Mouse (Mus musculus): ENCODE measurements around the gene Srp54c.

The Srp54c gene

DNA sequence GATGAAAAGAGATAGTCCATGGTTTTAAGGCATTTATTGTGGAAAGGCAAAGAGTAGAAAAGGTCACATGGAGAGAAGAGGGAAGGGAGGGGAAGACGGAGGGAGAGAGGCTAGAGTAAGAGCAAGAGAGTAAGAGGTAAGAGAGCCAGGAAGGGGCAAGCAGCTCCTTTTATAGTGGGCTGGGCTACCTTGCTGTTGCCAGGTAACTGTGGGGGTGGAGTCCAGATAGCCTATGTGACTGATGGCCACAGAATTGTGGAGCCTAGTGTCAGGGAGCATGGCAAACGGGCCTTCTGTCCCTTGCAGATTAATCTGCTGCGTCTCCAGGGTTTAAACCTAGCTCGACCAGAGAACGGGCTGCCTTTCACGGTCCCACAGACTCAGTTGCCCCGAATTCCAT is 81.9 kb downstream of the Srp54c start:
- no peak for DNase-seq (ENCODE audit: low read depth)

Data from c-Kit-positive CD71-positive TER-119-negative erythroid progenitor cells, embryonic 14.5 days (primary cell).